Mouse (Mus musculus) bone marrow, adult 2 months (tissue): ENCODE data around the gene Thbs3. TPM values are rescaled to one million over a fixed set of nuclear protein-coding genes. Genes with fewer than 3 reads are reported as not detected.
A peak's percentile ranks its signal among the peaks of the same experiment; 100 is the strongest.

Experiments
- H3K27ac ChIP-seq: fragments of 200-500 bp; 2 replicates; pipeline ENCODE4 v1.5.1; 2012; ENCODE audit warnings: low read depth, mild to moderate bottlenecking, control low read depth, inconsistent platforms, low read length; ENCODE audit not compliant: control insufficient read depth, poor library complexity, insufficient read depth
- H3K4me1 ChIP-seq: fragments of 200-500 bp; 2 replicates; pipeline ENCODE4 v1.6.1; 2011; ENCODE audit warnings: low read length; ENCODE audit not compliant: control insufficient read depth, insufficient read depth
- H3K4me3 ChIP-seq: fragments of 200-500 bp; replicated peaks from 2 replicates; pipeline ENCODE3; 2011; ENCODE audit warnings: mild to moderate bottlenecking, low read depth, low read length, control low read depth; ENCODE audit not compliant: control insufficient read depth
- CTCF ChIP-seq: fragments of 200-500 bp; IDR thresholded peaks from 2 replicates; pipeline ENCODE4 v1.5.1; 2011; ENCODE audit warnings: low read length, control low read depth; ENCODE audit not compliant: control insufficient read depth, insufficient read depth
- POLR2A ChIP-seq: fragments of 200-500 bp; IDR thresholded peaks from 2 replicates; pipeline ENCODE4 v1.6.1; 2011; ENCODE audit warnings: low read depth, mild to moderate bottlenecking, control low read depth, low read length, borderline replicate concordance; ENCODE audit not compliant: control insufficient read depth
- WGBS: fragments of 180-500 bp; shearing (Covaris S2); methylation state at CpG from one replicate; pipeline ENCODE4 v1.1.7; 2018; 5-methylcytosine and 5-hydroxymethylcytosine counted together
- polyA plus RNA-seq: library from polyadenylated mRNA; stranded (reverse); fragments of >200 nt; gene quantifications from 2 replicates; pipeline ENCODE4 v1.2.4, GENCODE M21; 2011; ENCODE audit warnings: low replicate concordance; ENCODE audit not compliant: missing spikeins, insufficient read depth, insufficient read length

The Thbs3 gene
- polyA plus RNA-seq, 1 experiment: 2.9 TPM

DNA sequence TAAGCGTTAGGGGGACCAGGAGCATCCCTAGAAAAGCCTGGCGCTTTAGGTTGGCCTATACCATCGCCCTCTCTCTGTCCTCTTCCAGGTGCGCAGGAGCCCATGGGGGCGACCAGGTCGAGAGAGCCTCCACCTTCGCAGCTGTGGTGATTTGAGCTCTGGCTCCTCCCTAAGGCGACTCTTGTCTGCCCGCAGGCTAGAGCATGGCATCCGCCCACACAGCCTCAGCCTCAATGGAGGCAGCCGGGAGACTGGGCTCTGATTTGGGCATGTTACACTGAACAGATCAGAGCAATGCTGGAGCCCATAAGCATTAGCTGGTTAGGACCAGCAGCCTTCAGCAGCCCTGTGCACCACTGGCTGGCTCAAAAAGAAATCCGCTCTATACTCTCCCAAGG is 26.5 kb upstream of the Thbs3 start:
- 74% methylated on average over 12 of the region's 12 CpGs for WGBS
- peaks cover 2% of the 10 kb centered on the region for H3K4me1 ChIP-seq
- H3K27ac ChIP-seq: peak overlapping the region; percentile 33
- H3K4me3 ChIP-seq: peak overlapping the region; percentile 2
- TF ChIP-seq POLR2A (no peak), CTCF (no peak)

DNA sequence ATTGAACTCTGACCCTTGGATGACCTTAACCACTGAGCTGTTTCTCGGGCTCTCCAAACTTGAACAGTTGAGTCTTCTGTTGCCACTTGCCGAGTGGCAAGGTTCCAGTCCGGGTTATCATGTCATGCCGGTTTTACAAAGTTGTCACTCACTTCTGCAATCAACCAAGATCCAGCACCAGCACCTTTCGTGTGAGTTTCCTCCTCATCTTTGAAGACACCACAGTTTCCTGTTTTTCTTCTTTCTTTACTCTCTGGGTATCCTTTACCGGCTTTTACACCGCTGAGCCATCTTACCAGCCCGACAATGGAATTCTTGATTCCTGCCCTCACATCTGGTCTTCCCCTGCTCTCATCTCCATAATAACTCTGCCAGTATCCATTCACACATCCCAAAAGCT is 24.5 kb upstream of the Thbs3 start:
- H3K4me3 ChIP-seq: no peak overlapping the region
- 3% methylated on average over 8 of the region's 8 CpGs for WGBS
- peaks cover 2% of the 10 kb centered on the region; the same call in 1 of the 2 replicates for H3K4me1 ChIP-seq
- peak overlapping the region; percentile 2; the same call in 1 of the 2 replicates for H3K27ac ChIP-seq
- TF ChIP-seq CTCF (no peak), POLR2A (no peak)

- Histone ChIP-seq H3K4me3 (no peak overlapping the region), H3K4me1 (no peaks in the 10 kb centered on the region; the same call in 1 of the 2 replicates), H3K27ac (no peak overlapping the region)
- WGBS: 24% methylated on average over 1 of the region's 1 CpGs
- TF ChIP-seq POLR2A (no peak), CTCF (no peak)
These were observed 21.6 kb upstream of the Thbs3 start for GRCm38 (mm10) chr3:89193351-89193750.

DNA sequence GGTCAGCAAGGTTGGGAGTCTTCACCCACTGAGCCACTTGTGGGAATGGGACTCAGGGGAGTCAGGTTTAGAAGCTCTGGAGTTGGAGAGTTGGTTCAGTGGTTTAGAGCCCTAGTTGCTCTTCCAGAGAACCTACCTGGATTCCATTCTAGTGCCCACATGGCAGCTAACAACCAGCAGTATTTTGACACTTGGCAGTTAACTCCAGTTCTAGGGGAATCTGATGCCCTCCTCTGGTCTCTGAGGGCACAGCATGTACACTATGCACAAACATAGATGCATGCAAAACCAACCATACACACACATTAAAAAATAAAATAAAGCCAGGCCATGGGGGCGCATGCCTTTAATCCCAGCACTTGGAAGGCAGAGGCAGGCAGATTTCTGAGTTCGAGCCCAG is 21.1 kb upstream of the Thbs3 start:
- no peak for TF ChIP-seq CTCF
- no peak for TF ChIP-seq POLR2A
- 75% methylated on average over 2 of the region's 2 CpGs for WGBS
- no peak overlapping the region for H3K27ac ChIP-seq
- H3K4me3 ChIP-seq: no peak overlapping the region
- H3K4me1 ChIP-seq: no peaks in the 10 kb centered on the region; the same call in 1 of the 2 replicates

- peak overlapping the region; percentile 68 for H3K4me3 ChIP-seq
- TF ChIP-seq CTCF: peak; percentile 5; the same call in 1 of the 2 replicates
- peak; percentile 75; the same call in 1 of the 2 replicates for TF ChIP-seq POLR2A
- H3K4me1 ChIP-seq: no peaks in the 10 kb centered on the region; the same call in 1 of the 2 replicates
- WGBS: 5% methylated on average over 33 of the region's 33 CpGs
- H3K27ac ChIP-seq: peak overlapping the region; percentile 42
These were observed 18.8 kb upstream of the Thbs3 start for GRCm38 (mm10) chr3:89195979-89196877.

DNA sequence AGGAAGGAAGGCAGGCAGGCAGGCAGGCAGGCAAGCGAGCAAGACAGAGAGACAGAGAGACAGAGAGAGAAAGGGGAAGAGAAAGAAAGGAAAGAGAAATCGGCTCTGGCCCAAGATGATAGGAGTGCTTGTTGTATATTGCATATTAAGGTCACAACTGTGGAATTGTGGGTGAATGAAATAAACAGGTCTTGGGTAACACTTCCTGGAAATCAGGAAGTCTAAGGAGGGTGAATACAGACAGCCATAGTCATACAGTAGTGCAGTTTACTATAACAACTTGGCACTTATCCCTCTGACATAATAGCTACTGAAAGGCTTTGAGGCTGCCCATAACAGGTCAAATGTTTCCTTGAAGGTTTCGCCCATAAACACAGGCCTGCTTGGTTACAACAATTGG is 15.1 kb upstream of the Thbs3 start:
- 33% methylated on average over 3 of the region's 3 CpGs for WGBS
- peaks cover 3% of the 10 kb centered on the region for H3K4me1 ChIP-seq
- H3K4me3 ChIP-seq: no peak overlapping the region
- no peak overlapping the region for H3K27ac ChIP-seq
- TF ChIP-seq CTCF (no peak), POLR2A (no peak)

DNA sequence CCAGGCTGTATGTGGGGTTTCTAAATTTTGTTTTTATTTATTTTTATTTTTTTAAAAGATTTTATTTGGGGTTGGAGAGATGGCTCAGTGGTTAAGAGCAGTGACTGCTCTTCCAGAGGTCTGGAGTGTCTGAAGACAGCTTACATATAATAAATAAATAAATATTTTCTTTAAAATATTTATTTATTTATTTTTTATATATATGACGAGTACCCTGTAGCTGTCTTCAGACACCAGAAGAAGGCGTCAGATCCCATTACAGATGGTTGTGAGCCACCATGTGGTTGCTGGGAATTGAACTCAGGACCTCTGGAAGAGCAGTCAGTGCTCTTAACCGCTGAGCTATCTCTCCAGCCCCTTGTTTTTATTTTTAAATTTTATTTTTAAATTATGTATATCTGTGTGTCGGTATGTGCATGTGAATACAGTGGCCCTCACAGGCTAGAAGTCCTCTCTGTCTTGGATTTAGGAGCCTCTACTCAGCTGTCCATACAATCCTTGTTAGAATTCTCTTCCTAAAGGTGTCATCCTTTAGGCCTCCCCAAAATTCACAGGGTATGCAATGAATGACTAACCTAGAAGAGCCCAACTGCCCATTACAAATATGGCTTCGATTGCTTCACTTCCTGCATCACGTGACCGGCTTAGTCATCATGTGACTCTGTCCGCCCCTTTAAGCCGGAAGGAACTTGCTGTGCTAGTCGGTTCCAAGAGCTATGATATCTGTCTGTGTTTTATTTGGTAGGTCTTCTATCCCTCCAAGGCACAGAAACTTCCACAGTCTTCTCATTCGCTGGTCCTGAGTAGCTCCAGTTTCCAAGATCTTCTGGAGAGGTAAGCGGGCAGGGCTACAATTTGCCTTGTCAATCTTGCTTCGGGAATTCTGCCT is 12.5 kb upstream of the Thbs3 start, which contains the start of gene Gba:
Gene Gba (plus strand): TSS at position 676 of the 889 bp plus-strand sequence.
- TF ChIP-seq CTCF (no peak), POLR2A (no peak)
- no peak within 1 kb of the TSS for H3K27ac ChIP-seq
- H3K4me1 ChIP-seq: peaks cover 3% of the 10 kb centered on the region
- WGBS: 22% methylated on average over 13 of the region's 13 CpGs
- peak within 1 kb of the TSS; percentile 88 for H3K4me3 ChIP-seq

GRCm38 (mm10) chr3:89203142-89203514 is 11.9 kb upstream of the Thbs3 start:
- peak overlapping the region; percentile 88 for H3K4me3 ChIP-seq
- H3K4me1 ChIP-seq: peaks cover 3% of the 10 kb centered on the region
- WGBS: 29% methylated on average over 5 of the region's 5 CpGs
- H3K27ac ChIP-seq: no peak overlapping the region
- TF ChIP-seq CTCF (no peak), POLR2A (no peak)
